Mouse (Mus musculus) limb, embryonic 12.5 days (tissue): Measurements from ENCODE around the gene Sox6. TPM values are rescaled to one million over a fixed set of nuclear protein-coding genes. Genes with fewer than 3 reads are reported as not detected.
"Not testable (repeated sequence)": the region's sequence is repeated elsewhere in the genome, so short reads cannot be mapped to it uniquely, and the experiment has no call there.

Experiments
- ATAC-seq: fragments of 200-750 bp; cut with Nextera tagmentation; 2 replicates; pipeline ENCODE4 v1.8.0; 2017; ENCODE audit warnings: low read depth, moderate TSS enrichment; ENCODE audit not compliant: insufficient number of reproducible peaks, insufficient read depth, low FRiP score, low TSS enrichment
- H3K27ac ChIP-seq: fragments of 300-500 bp; sonication (generic); 2 replicates; pipeline ENCODE4 v1.5.1; 2016; ENCODE audit warnings: mild to moderate bottlenecking, moderate library complexity
- H3K27me3 ChIP-seq: fragments of 300-500 bp; sonication (generic); 2 replicates; pipeline ENCODE4 v1.6.1; 2016; ENCODE audit warnings: mild to moderate bottlenecking, moderate library complexity
- H3K36me3 ChIP-seq: fragments of 300-500 bp; sonication (generic); 2 replicates; pipeline ENCODE4 v1.6.1; 2016; ENCODE audit warnings: mild to moderate bottlenecking, moderate library complexity
- H3K4me1 ChIP-seq: fragments of 300-500 bp; sonication (generic); replicated peaks from 2 replicates; pipeline ENCODE4 v1.6.1; 2016
- H3K4me2 ChIP-seq: fragments of 300-500 bp; sonication (generic); 2 replicates; pipeline ENCODE4 v1.6.1; 2016; ENCODE audit warnings: mild to moderate bottlenecking, moderate library complexity
- H3K4me3 ChIP-seq: fragments of 300-500 bp; sonication (generic); replicated peaks from 2 replicates; pipeline ENCODE4 v1.5.1; 2016; ENCODE audit warnings: mild to moderate bottlenecking
- H3K9ac ChIP-seq: fragments of 300-500 bp; sonication (generic); replicated peaks from 2 replicates; pipeline ENCODE4 v1.6.1; 2016; ENCODE audit warnings: mild to moderate bottlenecking, moderate library complexity
- H3K9me3 ChIP-seq: fragments of 300-500 bp; sonication (generic); 2 replicates; pipeline ENCODE4 v1.6.1; 2016; ENCODE audit warnings: mild to moderate bottlenecking, moderate library complexity
- WGBS: fragments of 180-500 bp; shearing (Covaris S2); methylation state at CpG from one replicate; pipeline ENCODE4 v1.1.7; 2016; 5-methylcytosine and 5-hydroxymethylcytosine counted together
- polyA plus RNA-seq: library from polyadenylated mRNA; unstranded; fragments of >200 nt; fragmentation: Nextera tagmentation; extraction: Ambion mirVana; gene quantifications from 2 replicates; pipeline ENCODE4 v1.2.1, GENCODE M21; 2016

Gene Sox6
- 77.9 and 91.5 TPM in 2 replicates for polyA plus RNA-seq

DNA sequence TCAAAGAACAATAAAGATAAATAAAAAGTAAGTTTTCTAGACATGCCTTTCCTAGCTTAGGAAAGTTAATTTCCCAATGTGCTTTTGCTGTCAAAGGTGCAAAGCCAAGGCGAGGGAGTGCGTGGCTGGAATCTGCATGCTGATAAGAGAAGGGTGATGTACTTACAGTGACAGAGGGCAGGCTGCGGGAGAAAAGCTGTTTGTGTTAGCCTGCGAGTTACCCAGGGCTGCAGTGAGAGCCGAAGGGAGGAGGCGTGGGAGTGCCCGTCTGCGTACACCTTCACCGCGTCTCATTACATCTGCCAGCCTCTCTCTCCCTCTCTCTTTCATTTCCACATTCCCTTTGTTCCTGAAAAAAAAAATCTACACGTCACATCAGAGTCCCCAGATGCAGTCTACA lies at the start of gene Sox6:
Gene Sox6 (minus strand): TSS at position 286 of the 400 bp plus-strand sequence.
- Histone ChIP-seq H3K9me3 (no peaks in the 10 kb centered on the region), H3K36me3 (no peaks in the 10 kb centered on the region), H3K4me1 (peaks cover 35% of the 10 kb centered on the region), H3K27ac (peak within 1 kb of the TSS; percentile 83), H3K4me2 (peak within 1 kb of the TSS; percentile 96), H3K27me3 (peaks cover 66% of the 10 kb centered on the region), H3K4me3 (peak within 1 kb of the TSS; percentile 65), H3K9ac (peak within 1 kb of the TSS; percentile 88)
- under 1% methylated on average over 11 of the region's 11 CpGs for WGBS
- no peak for ATAC-seq

DNA sequence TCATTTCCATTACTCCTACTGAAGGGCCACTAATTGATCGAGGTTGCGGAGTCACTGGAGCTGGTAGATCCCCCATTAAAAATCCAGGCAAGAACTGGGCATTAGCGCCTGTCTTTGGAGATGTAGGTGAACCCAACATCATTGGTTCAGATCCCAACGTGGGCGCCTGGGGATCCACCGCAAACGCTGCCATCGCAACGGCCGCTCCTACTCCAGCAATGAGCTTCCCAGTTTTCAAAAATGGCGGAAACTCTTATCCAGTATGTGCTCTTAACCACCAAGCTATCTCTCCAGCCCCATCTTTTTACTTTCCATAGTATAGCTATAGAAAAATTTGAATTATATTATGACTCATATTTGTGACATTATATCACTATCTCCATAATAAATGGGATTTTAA lies 45.8 kb upstream of the Sox6 start, which contains the start of gene Gm4353:
Gene Gm4353 (minus strand): TSS at position 270 of the 400 bp plus-strand sequence.
- ATAC-seq, H3K9me3 ChIP-seq: not testable (repeated sequence)
- 94% methylated on average over 11 of the region's 11 CpGs for WGBS

DNA sequence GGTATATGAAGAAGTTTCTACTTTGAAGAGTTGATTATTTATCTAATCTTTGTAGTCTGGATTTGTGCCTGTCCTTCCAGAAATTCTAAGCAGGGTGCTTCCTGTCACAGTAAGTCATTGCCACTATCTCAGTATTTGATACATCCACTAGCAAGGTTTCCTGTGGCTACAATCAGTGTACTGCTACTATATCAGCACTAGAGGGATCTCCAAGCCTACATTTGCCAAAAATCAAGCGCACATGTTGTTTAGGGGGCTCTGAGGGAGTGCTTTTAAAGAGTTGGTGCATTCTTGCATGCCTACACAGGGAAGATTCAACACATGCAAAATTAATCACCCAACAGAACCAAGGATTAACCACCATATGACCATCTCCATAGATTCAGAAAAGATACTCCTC lies 22.1 kb upstream of the Sox6 start:
- H3K4me2 ChIP-seq = no peak overlapping the region
- H3K27me3 ChIP-seq = no peaks in the 10 kb centered on the region
- no peak overlapping the region for H3K9ac ChIP-seq
- no peaks in the 10 kb centered on the region for H3K9me3 ChIP-seq
- WGBS = 67% methylated on average over 1 of the region's 1 CpGs
- ATAC-seq = no peak
- no peaks in the 10 kb centered on the region for H3K4me1 ChIP-seq
- H3K36me3 ChIP-seq = no peaks in the 10 kb centered on the region
- H3K27ac ChIP-seq = no peak overlapping the region
- no peak overlapping the region for H3K4me3 ChIP-seq

More for the DNA sequence above, 45.8 kb upstream of the Sox6 start, which contains the start of gene Gm4353:
- not testable (repeated sequence) for H3K27me3 ChIP-seq, H3K4me3 ChIP-seq, H3K27ac ChIP-seq, H3K36me3 ChIP-seq, H3K4me1 ChIP-seq, H3K4me2 ChIP-seq, H3K9ac ChIP-seq

DNA sequence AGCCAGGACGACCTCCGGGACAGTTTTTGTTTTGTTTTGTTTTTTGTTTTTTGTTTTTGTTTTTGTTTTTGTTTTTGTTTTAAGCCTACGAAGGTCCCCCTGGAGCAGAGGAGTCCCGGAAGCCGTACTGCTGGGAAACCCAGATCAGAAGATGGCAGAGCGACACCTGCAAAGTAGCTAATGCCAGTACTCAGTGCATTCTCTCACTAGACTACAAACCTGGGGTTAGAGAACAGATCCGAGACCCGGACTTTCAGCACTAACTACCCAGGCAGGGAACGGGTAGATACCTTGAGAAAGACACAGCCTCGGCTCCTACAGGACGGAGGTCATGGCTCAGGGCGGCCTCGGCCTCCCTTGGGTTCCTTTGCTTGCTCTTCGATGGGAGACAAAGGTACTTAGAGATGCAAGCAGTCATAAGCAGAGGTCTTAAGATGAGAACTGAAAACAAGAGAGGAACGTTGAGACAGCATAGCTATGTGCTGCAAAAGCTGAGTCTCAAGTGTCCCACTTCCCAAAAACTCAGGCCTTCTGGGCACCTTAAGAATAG lies 1.9 kb upstream of the Sox6 start:
- H3K36me3 ChIP-seq = no peaks in the 10 kb centered on the region
- peaks cover 52% of the 10 kb centered on the region for H3K27me3 ChIP-seq
- H3K4me1 ChIP-seq = peaks cover 25% of the 10 kb centered on the region
- ATAC-seq = no peak
- peak overlapping the region; percentile 65 for H3K4me3 ChIP-seq
- no peak overlapping the region for H3K9ac ChIP-seq
- WGBS = 19% methylated on average over 15 of the region's 15 CpGs
- H3K9me3 ChIP-seq = no peaks in the 10 kb centered on the region
- H3K27ac ChIP-seq = no peak overlapping the region
- peak overlapping the region; percentile 96 for H3K4me2 ChIP-seq

DNA sequence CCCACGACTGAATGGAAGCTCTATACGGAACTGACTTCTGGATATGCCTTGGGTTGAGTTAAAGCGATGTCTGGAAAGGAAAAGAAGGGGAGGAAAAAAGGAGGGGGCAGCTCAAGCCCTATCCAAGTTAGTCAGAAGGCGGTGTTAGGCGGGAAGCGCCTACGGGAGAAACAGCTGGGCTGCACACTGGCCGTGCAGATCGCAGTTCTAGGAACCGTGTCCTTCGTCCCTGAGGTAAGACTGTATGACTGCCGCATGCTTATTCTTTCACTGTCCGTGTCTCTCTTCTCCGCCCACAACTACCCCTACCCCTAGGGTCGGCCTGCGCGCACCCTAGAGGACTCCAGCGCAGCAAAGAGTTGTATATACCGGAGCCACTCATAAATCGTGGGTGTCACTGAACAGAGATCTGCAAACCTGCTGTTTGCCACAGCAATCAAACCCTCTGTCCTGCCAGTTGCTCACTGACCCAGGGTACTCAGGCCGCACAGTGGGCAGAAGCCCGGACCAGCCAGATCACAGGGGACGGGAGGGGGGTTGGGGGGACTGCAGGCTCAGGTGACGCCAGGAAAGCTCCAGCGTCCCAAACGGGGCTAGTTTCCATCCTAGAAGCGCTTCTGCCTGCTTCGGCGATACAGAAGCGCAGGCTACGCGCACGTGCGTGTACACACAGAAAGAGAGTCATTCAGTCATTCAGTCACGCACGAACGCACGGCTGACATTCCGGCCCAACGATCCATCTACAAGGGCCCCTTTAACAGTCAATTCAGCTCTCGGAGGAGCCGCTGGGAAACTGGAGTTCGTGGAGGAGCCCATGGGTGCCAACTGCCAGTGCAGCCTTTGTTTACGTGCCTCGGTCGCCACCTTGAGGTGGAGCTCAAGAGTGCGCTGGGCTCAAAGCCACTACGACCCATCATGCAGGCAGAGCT lies 1.2 kb upstream of the Sox6 start:
- Histone ChIP-seq H3K27me3 (peaks cover 59% of the 10 kb centered on the region), H3K4me1 (peaks cover 25% of the 10 kb centered on the region), H3K27ac (peak overlapping the region; percentile 83), H3K4me3 (peak overlapping the region; percentile 65), H3K4me2 (peak overlapping the region; percentile 96), H3K9ac (peak overlapping the region; percentile 88), H3K9me3 (no peaks in the 10 kb centered on the region), H3K36me3 (no peaks in the 10 kb centered on the region)
- ATAC-seq = peak; percentile 77
- under 1% methylated on average over 48 of the region's 48 CpGs for WGBS

DNA sequence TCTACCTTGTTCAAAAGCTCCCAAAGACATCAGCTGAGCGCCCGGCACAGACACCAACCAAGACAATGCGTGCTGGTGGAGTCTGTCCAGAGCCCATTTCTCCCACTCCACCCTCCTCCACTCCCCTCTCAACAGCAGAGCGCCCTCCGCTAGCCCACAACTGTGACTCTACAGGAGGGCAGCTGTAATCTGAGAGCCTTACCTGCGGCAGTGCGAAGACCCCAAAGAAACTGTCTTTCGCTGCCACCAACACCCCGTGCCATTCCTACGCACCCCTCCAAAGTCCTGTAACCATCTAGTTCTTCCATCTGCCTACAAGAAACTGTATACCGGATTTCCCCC lies 571 bp upstream of the Sox6 start, which contains the start of gene 1110004F10Rik:
Gene 1110004F10Rik (plus strand): TSS at position 202 of the 342 bp plus-strand sequence.
- Histone ChIP-seq H3K27ac (peak within 1 kb of the TSS; percentile 83), H3K9me3 (no peaks in the 10 kb centered on the region), H3K4me2 (peak within 1 kb of the TSS; percentile 96), H3K4me1 (peaks cover 30% of the 10 kb centered on the region), H3K4me3 (peak within 1 kb of the TSS; percentile 65), H3K36me3 (no peaks in the 10 kb centered on the region), H3K9ac (peak within 1 kb of the TSS; percentile 88), H3K27me3 (peaks cover 66% of the 10 kb centered on the region)
- WGBS = 0% methylated on average over 11 of the region's 11 CpGs
- ATAC-seq = peak; percentile 49

DNA sequence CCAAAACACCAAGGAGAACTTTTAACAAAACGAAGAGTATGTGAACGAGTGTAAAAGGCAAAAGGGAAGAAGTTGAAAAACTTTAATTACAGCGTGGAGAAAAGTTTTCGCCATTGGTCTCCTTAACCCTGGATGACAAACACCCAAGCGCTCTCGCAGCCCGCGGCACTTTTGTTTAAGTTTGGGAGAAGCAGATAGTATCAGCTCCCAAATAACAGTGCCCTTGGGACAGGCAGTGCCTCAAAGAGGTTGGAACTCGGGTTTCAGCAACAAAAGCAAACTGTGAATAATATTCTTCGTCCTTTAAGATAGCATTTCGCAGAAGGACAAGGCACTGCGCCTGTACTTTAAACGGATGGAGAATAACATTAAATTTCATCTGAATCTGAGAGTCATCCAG lies 572 bp downstream of the Sox6 start:
- peak overlapping the region; percentile 65 for H3K4me3 ChIP-seq
- no peaks in the 10 kb centered on the region for H3K9me3 ChIP-seq
- H3K9ac ChIP-seq = peak overlapping the region; percentile 88
- WGBS = 2% methylated on average over 13 of the region's 13 CpGs
- peaks cover 35% of the 10 kb centered on the region for H3K4me1 ChIP-seq
- H3K27me3 ChIP-seq = peaks cover 66% of the 10 kb centered on the region
- peak overlapping the region; percentile 83; the same call in 1 of the 2 replicates for H3K27ac ChIP-seq
- H3K4me2 ChIP-seq = peak overlapping the region; percentile 96
- ATAC-seq = no peak
- no peaks in the 10 kb centered on the region for H3K36me3 ChIP-seq

DNA sequence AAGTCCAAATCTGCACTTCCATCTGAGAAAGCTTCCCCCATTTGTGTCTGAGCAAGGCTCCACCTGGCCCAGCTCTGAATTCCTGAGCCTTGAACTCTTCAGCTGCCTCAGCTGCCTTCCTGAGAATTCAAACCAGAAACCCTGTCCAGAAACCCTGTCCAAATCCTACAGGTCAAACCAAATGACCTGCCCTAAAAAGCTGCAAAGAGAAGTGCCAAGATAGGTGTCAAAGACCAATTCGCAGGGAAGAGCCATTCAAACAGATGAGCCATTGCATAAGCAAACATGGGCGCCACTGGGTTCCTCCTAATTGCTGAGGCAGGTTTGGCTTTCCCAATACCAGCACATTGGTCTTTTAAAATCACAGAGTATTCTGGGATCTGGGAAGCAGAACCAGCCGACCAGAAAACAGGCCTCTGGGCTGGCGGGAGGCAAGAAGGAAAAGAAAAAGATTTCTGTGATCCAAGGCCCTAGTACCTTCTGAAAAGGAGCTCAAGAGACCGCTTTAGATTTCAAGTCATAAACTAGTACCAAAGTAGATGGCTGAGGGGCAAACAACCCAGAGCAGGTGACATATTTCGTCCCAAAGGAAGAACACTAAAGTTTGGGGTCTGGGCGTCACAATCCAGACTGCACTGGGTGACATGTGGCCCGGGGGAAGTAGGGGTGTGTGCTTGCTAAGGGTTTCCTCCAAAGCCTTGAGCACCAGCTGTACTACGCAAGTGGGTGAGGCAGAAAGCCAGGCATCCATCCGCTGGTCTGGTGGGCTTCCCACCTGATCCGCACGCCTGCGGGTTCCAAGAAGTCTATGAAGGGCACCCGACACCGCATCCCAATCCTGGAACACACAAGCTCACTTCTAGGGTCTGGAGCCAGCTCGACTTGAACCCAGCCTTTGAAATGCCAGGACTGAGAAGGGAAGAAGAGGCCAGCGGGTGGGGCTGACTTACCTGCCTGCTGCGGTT lies 1.7 kb downstream of the Sox6 start:
- peak overlapping the region; percentile 88 for H3K9ac ChIP-seq
- H3K27me3 ChIP-seq = peaks cover 66% of the 10 kb centered on the region
- WGBS = 15% methylated on average over 18 of the region's 18 CpGs
- H3K4me3 ChIP-seq = peak overlapping the region; percentile 65
- ATAC-seq = no peak
- H3K27ac ChIP-seq = peak overlapping the region; percentile 66
- peaks cover 32% of the 10 kb centered on the region for H3K4me1 ChIP-seq
- no peaks in the 10 kb centered on the region for H3K36me3 ChIP-seq
- H3K4me2 ChIP-seq = peak overlapping the region; percentile 96
- no peaks in the 10 kb centered on the region for H3K9me3 ChIP-seq

DNA sequence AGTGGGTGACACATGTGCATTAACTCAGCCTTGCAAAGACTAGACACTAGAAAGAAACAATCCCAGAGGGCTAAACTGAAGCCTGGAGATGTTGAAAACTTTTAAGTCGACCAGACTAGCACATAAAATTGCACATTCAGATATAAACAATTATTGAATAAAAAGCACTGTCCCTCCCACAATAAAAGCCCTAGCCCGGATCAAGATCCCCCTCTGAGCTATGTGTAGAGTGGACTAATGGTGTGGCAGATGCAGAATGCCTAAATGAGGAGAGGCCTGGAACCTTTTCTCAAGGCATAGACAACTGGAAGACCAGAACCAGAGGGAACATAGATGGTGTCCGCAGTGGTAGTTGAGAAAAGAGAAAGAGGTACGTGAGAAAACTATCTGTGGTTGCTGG lies 3.1 kb downstream of the Sox6 start:
- Histone ChIP-seq H3K27me3 (peaks cover 63% of the 10 kb centered on the region), H3K4me3 (peak overlapping the region; percentile 65), H3K9ac (peak overlapping the region; percentile 88; the same call in 1 of the 2 replicates), H3K4me2 (peak overlapping the region; percentile 96), H3K36me3 (no peaks in the 10 kb centered on the region), H3K27ac (no peak overlapping the region), H3K9me3 (no peaks in the 10 kb centered on the region), H3K4me1 (peaks cover 37% of the 10 kb centered on the region)
- 41% methylated on average over 4 of the region's 4 CpGs for WGBS
- ATAC-seq = no peak

DNA sequence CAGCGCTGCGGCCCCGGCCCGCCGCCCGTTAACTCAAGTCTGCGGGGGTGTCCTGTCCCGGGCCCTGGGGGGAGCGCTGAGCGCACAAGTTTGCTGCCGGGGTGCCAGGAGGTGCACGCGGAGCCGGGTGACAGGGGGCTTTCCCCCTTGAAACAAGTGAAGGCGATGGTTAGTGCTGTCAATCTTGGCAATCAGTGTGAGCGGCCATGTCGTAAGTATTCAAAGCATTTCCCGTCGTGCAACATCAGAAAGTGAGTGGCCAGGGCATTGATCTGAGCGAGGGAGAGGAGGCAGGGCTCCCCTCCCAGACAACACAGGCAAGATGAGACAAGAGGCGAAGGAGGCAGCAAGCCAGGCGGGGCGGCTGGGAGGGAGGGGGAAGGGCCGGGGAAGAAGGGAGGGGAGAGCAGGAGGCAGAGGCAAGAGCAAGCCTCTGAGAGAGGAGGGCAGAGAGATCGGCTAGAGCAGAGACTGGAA lies 4.3 kb downstream of the Sox6 start:
- Histone ChIP-seq H3K4me2 (peak overlapping the region; percentile 96), H3K4me1 (peaks cover 43% of the 10 kb centered on the region), H3K27ac (peak overlapping the region; percentile 96), H3K9ac (peak overlapping the region; percentile 88), H3K4me3 (peak overlapping the region; percentile 65), H3K9me3 (no peaks in the 10 kb centered on the region), H3K27me3 (peaks cover 63% of the 10 kb centered on the region), H3K36me3 (no peaks in the 10 kb centered on the region)
- peak; percentile 33; the same call in 1 of the 2 replicates for ATAC-seq
- WGBS = under 1% methylated on average over 25 of the region's 25 CpGs
